Mouse (Mus musculus): Measurements from ENCODE around the gene Ccdc169.

DNA sequence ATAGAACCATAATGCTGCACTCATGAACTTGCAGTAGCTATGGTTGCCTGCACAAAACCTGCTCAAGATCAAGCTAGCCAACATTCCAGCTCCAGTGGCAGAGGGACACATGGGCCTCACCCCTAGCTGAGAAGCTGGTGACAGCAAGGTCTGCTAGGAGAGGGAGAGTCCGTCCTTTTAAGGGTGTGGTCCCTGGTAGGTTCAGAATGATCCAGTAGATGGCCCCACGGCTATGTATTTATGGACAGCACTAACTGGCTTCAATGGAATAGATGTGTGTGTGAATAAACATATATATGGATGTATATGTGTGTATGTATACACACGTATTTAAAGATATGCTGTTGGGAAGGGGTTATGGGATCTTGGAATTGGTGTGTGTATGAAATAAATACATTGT is 35.3 kb downstream of the Ccdc169 start:
- no peak for TF ChIP-seq CTCF (IDR thresholded peaks at IDR 0.05; ENCODE audit: borderline replicate concordance, insufficient read depth, low read length)
- TF ChIP-seq POLR2A (IDR thresholded peaks at IDR 0.05; ENCODE audit: low read depth, low read length): no peak
